Mouse (Mus musculus) R1 (cell line): ENCODE measurements at regions not wholly inside any gene's neighbourhood (a gene's known extent, or its start where the extent isn't known, plus 50 kb on each side); places are given as distances from the start of the nearest gene placed in this dataset.
A peak's percentile ranks its signal among the peaks of the same experiment; 100 is the strongest.

Experiments
- DNase-seq: peaks from one replicate; pipeline ENCODE4 v3.0.0-alpha.2; 2018; ENCODE audit warnings: low read depth, low spot score

DNA sequence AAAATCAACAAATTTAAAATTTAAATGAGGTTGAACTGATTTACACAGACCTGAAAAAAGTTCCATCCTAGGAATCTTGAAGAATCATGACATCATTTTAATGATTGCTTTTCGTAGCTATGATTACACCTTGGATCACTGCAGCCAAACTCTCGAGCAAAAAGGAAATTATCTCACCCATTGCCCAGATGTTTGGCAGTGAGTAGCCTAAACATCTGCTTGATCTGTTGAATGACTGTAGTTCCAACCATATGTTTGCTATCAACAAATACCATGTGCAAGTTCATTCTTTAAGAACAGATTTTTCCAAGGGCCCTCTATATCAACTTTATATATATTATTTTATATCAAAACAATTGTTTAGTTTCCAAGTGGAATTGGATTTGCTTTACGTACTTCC is 296.6 kb downstream of the Dmac1 start:
- no peak for DNase-seq

DNA sequence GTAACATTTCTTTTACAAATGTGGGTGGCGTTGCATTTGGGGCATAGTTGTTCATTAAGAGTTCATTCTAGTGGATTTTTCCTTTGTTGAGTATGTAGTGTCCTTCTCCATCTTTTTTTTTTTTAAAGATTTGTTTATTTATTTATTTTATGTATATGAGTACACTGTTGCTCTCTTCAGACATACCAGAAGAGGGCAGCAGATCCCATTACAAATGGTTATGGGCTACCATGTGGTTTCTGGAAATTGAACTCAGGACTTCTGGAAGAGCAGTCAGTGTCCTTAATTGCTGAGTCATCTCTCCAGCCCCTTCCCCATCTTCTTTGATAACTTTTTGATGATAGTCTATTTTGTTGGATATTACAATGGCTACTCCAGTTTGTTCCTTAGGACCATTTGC is 306.0 kb downstream of the Dmac1 start:
- DNase-seq: peak; percentile 21
